Comparison of ENCODE assay signal across 23 mouse cellular contexts in the genomic region with DNA sequence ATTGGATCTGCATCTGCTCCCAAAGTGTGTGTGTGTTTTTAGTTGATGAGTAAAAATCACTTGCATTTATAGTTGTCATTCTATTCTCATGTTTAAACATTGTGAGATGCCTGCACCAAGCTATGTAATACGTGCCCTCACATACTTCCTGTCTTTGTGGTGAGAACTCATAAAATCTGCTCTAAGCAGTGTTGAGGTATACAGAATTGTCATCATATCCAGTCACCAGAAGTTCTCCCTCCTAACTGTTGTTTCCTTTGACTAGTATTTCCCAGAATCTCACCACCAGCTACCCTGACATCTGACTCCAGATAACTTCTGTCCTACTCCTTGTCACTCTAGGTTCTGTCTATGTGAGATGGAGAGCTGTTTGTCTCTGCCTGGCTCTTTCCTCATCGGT.
"Had no signal": no experiment of that assay in that cellular context is flagged by ENCODE, and none has a peak within 500 bp of the region (broad histone marks: within the 10 kb centered on the region; RNA-seq: fewer than 3 reads in every experiment).

No protein-coding gene starts in this region.

- H3K9me3 ChIP-seq: hindbrain, embryonic 10.5 days; hindbrain, embryonic 12.5 days; limb, embryonic 10.5 days; limb, embryonic 12.5 days; liver, embryonic 13.5 days; liver, embryonic 15.5 days had no signal

- H3K27ac ChIP-seq: hindbrain, embryonic 12.5 days; hindbrain, embryonic 14.5 days; layer of hippocampus, adult 2 months; left cerebral cortex, adult 2 months; limb, embryonic 12.5 days; liver, embryonic 13.5 days; liver, embryonic 15.5 days had no signal

- H3K9ac ChIP-seq: hindbrain, embryonic 12.5 days; hindbrain, embryonic 14.5 days; limb, embryonic 12.5 days; liver, embryonic 13.5 days; liver, embryonic 15.5 days had no signal

- H3K4me3 ChIP-seq: hindbrain, embryonic 10.5 days; hindbrain, embryonic 12.5 days; layer of hippocampus, adult 2 months; left cerebral cortex, adult 2 months; limb, embryonic 10.5 days; limb, embryonic 12.5 days; liver, embryonic 13.5 days; liver, embryonic 15.5 days had no signal

- DNase-seq: gastrocnemius, postnatal 14 days; gastrocnemius, postnatal 36 days; heart, adult 11 months; heart, postnatal 10 days; heart, postnatal 4 days; kidney, adult 11 months; kidney, adult 2 months; kidney, adult 9 months; kidney, postnatal 10 days; kidney, postnatal 4 days; liver; liver, embryonic 13.5 days had no signal

- H3K27me3 ChIP-seq: hindbrain, embryonic 12.5 days; limb, embryonic 12.5 days; liver, embryonic 13.5 days; liver, embryonic 15.5 days had no signal

- H3K36me3 ChIP-seq: liver, embryonic 15.5 days had no signal

- ATAC-seq: intestine, embryonic 16.5 days had no signal

- H3K4me2 ChIP-seq: heart, embryonic 11.5 days; hindbrain, embryonic 12.5 days; hindbrain, embryonic 14.5 days; limb, embryonic 12.5 days; liver, embryonic 11.5 days; liver, embryonic 13.5 days; liver, embryonic 15.5 days had no signal
